Mouse (Mus musculus) frontal cortex, postnatal 14 days (tissue): ENCODE data around the gene Gm48551.

Experiments
- DNase-seq, 2 experiments: peaks; one replicate each; pipeline ENCODE4 v3.0.0; 2022; ENCODE audit warnings: low spot score in 2 of 2

The Gm48551 gene

GRCm38 (mm10) chr10:81383802-81384604 is at the start of gene Gm48551, which contains the start of gene Dohh:
TSS of gene Gm48551 (plus strand) at chr10:81384466.
TSS of gene Dohh (plus strand) at chr10:81384428.
- peak; percentile 98 to 99 for DNase-seq

DNA sequence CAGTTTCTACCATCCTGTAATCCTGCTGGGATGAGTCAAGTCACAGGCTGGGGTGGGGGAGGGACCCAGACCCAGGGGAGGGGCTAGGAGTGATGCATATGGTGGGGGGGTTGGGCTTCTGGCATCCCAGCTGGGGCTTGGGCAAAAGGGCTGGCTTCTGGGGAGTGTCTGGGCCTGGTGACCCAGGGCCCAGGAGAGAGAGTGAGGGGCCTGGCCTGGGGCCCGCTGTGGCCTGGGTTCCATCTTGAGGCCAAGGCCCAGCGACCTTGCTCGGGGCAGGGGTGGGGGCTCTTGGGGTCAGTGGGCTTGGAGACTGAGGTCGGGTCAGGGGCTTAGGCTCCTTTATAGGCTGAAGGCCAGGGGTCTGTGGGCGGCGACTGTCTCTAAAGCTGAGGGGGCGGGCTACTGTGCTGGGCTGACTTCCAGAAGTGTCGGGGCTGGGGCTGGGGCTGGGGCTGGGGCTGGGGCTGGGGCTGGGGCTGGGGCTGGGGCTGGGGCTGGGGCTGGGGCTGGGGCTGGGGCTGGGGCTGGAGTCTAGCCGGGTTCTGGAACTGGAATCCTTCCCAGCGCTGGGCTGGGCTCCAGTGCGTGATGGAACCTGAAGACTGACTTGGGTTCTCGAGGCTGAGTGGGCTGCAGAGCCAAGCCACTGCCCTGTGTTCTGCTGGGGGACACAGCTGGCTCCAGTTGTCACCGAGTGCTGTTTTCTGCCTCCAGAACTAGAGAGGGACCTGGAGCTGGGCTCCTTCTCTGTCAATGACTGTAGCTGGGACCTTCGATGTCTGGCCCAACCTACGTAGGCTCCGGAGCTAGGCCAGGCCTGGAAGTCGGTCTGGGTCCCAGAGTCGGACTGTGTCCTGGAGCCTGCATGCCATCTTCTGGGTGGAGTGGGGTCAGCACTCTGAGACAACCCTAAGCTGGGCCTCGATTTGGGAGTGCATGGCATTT is 48.6 kb upstream of the Gm48551 start:
- DNase-seq, result no peak

GRCm38 (mm10) chr10:81336558-81336957 is 47.7 kb upstream of the Gm48551 start:
- DNase-seq, result no peak

DNA sequence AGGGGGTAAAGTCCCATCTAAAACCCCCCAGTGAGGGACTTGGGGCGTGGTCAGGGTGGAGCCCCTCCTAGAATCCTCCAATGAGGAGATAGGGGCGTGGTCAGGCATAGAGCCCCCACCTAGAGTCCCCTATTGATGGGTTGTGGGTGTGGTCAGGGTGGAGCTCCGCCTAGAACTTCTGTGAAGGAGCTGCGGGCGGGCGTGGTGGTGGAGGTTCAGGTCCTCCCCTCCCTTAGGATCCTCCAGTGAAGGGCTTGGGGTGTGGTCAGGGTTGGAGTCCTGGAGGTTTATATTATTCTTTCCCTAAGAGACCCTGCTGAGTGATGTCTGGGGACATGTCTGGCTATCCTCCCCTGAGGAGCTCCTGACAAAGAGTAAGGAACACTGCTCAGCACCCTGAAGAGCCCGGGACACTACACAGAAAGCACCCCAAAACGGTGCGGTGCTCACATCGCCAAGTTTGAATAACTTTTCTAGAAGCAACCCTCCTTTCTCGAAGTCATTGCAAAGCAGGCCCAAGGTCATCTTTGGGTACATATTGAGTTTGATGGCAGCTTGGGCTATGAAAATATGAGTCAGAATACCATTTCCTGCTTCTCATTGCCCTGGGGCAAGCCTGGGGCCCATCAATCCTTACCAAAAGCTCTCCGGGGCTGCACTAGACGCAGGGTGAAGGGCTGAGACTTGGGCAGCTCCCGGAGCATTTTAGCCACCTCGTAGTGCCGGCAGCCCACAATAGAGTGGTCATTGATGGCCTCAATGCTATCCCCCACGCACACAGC is 43.5 kb upstream of the Gm48551 start:
- no peak for DNase-seq

DNA sequence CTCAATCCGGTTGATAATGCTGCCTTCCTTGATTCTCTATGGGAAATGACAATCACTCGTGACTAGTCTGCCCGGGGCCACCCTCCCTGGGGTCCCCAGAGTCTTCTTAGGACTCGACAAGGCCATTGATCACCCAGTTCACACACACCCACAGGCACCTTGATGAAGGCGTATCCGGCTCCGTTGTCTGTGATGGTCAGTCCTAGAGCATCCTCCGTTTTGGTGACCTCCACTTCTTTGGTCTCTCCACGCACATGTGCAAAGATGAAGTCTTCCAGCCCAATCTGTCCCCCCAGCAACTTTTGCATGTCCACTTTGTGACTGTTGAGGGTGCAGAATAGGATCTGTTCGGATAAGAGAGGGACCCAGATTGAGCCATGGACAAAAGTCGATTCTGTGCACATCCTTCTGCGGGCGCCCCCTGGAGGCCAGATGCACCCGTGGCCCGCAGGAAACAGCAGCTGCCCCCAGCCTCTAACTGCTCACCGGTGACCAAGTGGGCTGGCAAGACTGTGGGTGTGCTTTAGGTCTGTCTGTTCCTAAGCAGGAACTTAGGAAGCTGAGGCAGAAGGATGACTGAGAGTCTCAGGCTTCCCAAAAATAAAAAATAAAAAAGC is 42.8 kb upstream of the Gm48551 start:
- DNase-seq, result no peak

DNA sequence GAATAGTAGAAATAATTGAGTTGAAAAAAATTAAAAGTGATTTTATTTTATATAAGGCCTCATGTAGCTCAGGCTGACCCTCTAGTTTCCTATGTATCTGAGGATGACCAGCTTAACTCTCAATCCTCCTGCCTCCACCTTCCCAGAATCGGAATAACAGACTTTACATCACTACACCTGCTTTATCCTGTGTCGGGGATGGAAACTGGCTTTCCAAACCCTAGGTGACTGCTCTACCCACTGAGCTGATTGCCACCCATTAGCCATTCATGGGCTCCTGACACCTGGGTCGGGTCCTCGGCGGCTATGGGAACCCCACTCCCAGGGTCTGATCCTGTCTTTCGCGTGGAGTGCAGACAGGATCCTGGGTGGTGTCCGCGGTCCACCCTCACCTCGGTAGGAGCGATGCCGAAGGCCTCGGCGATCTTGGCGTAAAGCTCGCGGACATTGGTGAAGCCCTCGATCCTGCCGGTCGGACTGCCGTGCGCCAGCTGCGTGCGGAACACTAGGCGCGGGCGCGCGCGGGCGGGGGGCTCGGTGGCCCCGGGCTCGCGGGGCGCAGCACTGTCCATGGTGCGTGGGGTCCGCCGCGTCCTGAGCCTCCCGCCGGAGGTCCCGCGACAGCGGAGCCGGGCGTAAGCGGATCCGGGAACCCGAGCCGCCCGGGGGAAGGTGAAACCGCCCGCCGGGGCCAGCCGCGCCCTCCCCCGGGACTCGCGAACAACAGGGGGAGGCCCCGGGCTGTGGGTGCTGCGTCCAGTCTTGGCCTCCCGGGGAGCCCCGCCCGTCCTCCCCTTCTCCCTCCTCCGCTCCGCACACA is 41.4 kb upstream of the Gm48551 start, which contains the start of gene Gipc3:
Gipc3 (minus strand) TSS at position 581 of the 820 bp plus-strand sequence.
- DNase-seq, result no peak

GRCm38 (mm10) chr10:81344421-81345161 is 39.7 kb upstream of the Gm48551 start:
- no peak for DNase-seq

GRCm38 (mm10) chr10:81345162-81345534 is 39.1 kb upstream of the Gm48551 start:
- no peak for DNase-seq

DNA sequence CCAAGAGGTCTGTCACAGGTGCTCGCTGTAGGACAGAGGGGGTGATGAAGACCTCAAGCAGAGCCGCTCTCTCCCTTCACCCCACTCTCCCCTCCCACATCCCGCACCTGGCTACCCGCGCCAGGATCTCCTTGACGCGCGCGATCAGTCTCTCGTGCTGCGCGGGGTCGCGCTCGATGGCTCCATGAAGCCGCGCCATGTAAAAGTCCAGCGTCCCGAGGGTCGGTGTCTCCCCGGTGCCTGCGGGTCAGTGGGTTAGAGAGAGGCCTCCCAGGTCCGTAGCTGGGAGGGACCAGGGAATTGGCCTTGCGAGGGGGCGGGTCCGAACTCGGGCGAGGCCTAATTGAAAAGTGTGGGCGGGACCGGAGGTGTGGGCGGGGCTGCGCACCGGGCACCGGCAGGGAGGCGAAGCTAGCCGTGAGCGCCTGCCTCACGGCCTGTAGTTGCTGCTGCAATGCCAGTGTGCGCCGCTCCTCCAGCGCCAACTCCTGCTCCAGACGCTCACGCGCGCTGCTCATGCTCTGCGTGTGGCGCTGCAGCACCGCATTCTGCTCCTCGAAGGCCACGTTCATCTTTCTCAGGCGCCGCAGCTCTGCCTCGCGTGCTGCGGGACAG is 37.7 kb upstream of the Gm48551 start:
- peak in 1 of 2 experiments; percentile 36 for DNase-seq

DNA sequence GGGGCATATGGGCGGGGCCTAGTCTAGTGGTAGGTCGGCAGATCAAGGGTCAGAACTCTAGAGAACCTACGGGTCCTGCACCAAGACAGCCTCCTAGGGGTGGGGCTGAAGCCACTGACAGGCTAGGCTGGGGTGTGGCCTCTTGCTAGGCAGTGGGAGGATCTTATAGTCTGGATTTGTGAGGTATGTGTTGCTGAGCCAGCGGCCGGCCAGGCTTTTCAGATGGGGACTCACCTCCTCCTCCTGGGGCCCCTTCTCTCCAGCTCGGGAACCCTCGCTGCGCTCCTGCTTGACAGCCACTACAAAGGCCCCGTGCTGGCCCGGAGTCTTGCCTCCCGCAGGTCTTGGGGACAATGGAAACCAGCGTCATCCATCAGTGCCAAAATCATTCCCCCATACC is 35.1 kb upstream of the Gm48551 start:
- no peak for DNase-seq

DNA sequence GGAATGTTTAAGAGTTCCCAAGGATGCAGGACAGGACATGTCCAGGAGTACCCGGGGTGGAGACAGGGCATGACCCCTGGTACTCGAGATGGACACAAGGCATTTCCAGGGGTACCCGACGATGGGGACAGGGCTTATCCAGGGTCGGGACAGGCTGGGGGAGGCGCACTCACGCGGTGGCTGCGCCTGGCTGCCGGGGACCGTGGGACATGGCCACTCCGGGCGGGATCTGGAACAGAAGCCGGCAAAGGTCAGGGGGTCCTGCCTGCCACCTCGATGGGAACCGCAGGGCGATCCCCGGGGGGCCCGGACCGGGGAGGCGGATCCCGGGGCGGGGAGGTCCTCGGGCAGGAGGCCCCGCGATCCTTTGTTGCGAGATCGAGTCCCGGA is 34.3 kb upstream of the Gm48551 start:
- no peak for DNase-seq

- peak; percentile 99 to 100 for DNase-seq
Measured at GRCm38 (mm10) chr10:81350351-81351063, 33.8 kb upstream of the Gm48551 start, which contains the start of gene Hmg20b. TSS of gene Hmg20b (minus strand) at chr10:81350480.

GRCm38 (mm10) chr10:81351678-81352291 is 32.5 kb upstream of the Gm48551 start:
- DNase-seq, result no peak

- no peak for DNase-seq
Measured at GRCm38 (mm10) chr10:81354738-81355477, 29.4 kb upstream of the Gm48551 start.

DNA sequence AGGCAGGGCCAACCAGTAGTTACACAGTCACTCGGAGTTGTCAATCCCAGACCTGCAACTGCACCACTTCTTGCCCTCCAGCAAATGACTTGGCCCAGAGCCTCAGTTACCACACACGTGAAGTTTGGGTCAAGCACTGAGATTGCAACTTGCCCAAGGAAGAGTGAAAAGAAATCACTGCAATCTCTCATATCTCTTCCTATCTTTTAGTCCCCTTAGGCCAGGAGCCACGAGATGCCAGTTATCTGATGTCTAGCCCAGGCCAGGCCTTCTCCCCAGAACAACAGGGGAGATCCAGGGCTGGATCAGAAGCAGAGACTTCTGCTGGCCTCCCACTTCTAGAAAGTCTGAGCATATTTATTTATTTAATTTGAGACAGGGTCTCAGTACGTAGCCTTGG is 28.7 kb upstream of the Gm48551 start:
- DNase-seq, result no peak

DNA sequence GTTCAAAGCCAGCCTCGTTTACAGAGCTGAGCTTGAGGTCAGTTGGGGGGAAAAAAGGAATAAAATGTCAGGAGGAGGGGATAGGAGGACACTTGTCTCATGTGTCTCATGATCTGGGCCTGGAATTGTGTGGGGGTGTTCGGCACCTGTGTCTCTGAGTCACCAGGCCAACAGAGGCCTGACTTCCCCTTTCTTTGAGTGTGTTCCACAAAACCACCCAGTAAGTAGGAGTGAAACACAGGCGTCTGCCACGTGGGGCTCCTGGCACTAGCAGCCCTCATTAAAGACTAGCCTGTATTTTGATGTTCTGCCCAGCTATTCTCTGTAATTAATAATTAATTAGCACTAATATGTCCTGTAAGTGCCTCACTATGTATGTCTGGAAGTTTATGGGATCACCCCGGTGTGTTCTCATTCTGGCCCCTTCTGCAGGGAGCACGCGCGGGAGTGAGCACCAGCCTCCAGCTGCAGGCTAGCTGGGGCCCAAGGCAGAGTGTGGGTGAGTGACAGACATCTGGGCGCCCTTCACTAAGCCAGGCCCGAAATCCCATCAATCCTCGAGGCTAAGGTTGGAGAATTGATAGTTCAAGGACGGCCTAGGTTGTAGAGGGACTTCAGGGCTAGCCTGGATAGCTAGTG is 27.8 kb upstream of the Gm48551 start:
- no peak for DNase-seq
